Mouse (Mus musculus): ENCODE results near the gene Mxd1. TPM values are rescaled to one million over a fixed set of nuclear protein-coding genes. Genes with fewer than 3 reads are reported as not detected.

The Mxd1 gene
- polyA plus RNA-seq, 1 experiment, result 2.9 TPM

- Histone ChIP-seq H3K4me2 (ENCODE audit: low read depth) (peak overlapping the region; percentile 84), H3ac (ENCODE audit: control insufficient read depth, insufficient read length) (peak overlapping the region; percentile 11), H3K79me2 (ENCODE audit: control insufficient read depth, insufficient read depth) (no peaks in the 10 kb centered on the region), H3K36me3 (ENCODE audit: control insufficient read depth, insufficient read depth) (peaks cover 22% of the 10 kb centered on the region), H3K27me3 (ENCODE audit: control insufficient read depth, insufficient read depth, insufficient read length) (no peaks in the 10 kb centered on the region), H3K4me3 (peak overlapping the region; percentile 19)
- TF ChIP-seq TCF3 (IDR thresholded peaks at IDR 0.05; ENCODE audit: insufficient read length, low read depth) (no peak), POLR2AphosphoS2 (IDR thresholded peaks at IDR 0.05; ENCODE audit: insufficient read length, low read depth) (peak; percentile 80), POLR2A (IDR thresholded peaks at IDR 0.05; ENCODE audit: insufficient read length, low read depth) (peak; percentile 7), MAX (IDR thresholded peaks at IDR 0.05; ENCODE audit: low read depth) (no peak), CEBPB (IDR thresholded peaks at IDR 0.05; ENCODE audit: insufficient read depth, poor library complexity, severe bottlenecking) (no peak)
Measured at GRCm38 (mm10) chr6:86669240-86669727, 323 bp upstream of the Mxd1 start.

DNA sequence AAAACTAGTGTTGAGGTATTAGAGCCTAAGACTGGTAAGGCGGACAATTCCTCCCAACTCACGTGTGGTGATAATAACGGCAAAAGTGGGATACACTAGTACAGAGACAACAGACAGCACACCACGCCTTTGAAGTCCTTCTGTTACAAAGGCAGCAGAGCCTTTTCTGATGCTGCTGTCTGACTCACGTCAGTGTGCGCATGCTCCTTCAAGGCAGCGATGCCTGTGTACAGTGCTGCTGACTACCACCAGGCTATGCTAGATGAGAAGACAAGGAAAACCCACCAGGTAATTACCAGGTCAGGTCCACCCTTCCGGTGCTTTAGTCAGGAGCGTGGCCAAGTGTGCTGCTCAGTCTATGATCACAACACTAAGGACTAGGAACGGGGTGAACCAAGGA, 1.9 kb downstream of the Mxd1 start:
- H3K79me2 ChIP-seq (ENCODE audit: control insufficient read depth, insufficient read depth), result no peaks in the 10 kb centered on the region
- no peak overlapping the region for H3ac ChIP-seq (ENCODE audit: control insufficient read depth, insufficient read length)
- H3K27me3 ChIP-seq (ENCODE audit: control insufficient read depth, insufficient read depth, insufficient read length), result no peaks in the 10 kb centered on the region
- H3K4me2 ChIP-seq (ENCODE audit: low read depth), result peak overlapping the region; percentile 96
- no peak overlapping the region for H3K4me3 ChIP-seq
- TF ChIP-seq POLR2A (IDR thresholded peaks at IDR 0.05; ENCODE audit: insufficient read length, low read depth) (no peak), MYOG (IDR thresholded peaks at IDR 0.05; ENCODE audit: control insufficient read depth in 1 of 3, insufficient read depth in 1 of 3, insufficient read length in 2 of 3, low read depth in 2 of 3) (no peak), TCF12 (IDR thresholded peaks at IDR 0.05; ENCODE audit: insufficient read depth, poor library complexity, severe bottlenecking) (no peak), SRF (IDR thresholded peaks at IDR 0.05; ENCODE audit: control insufficient read depth, insufficient read length, low read depth) (no peak), REST (IDR thresholded peaks at IDR 0.05; ENCODE audit: insufficient read depth, insufficient read length) (no peak), MYOD1 (IDR thresholded peaks at IDR 0.05; ENCODE audit: control insufficient read depth in 1 of 3, insufficient read length in 2 of 3, low read depth in 2 of 3) (no peak), MAX (IDR thresholded peaks at IDR 0.05; ENCODE audit: low read depth) (no peak), TCF3 (IDR thresholded peaks at IDR 0.05; ENCODE audit: insufficient read length, low read depth) (no peak), CEBPB (IDR thresholded peaks at IDR 0.05; ENCODE audit: insufficient read depth, poor library complexity, severe bottlenecking) (no peak), POLR2AphosphoS2 (IDR thresholded peaks at IDR 0.05; ENCODE audit: insufficient read length, low read depth) (no peak), USF1 (IDR thresholded peaks at IDR 0.05; ENCODE audit: low read depth) (no peak), E2F4 (IDR thresholded peaks at IDR 0.05; ENCODE audit: insufficient read depth) (no peak)
- peaks cover 7% of the 10 kb centered on the region for H3K36me3 ChIP-seq (ENCODE audit: control insufficient read depth, insufficient read depth)

DNA sequence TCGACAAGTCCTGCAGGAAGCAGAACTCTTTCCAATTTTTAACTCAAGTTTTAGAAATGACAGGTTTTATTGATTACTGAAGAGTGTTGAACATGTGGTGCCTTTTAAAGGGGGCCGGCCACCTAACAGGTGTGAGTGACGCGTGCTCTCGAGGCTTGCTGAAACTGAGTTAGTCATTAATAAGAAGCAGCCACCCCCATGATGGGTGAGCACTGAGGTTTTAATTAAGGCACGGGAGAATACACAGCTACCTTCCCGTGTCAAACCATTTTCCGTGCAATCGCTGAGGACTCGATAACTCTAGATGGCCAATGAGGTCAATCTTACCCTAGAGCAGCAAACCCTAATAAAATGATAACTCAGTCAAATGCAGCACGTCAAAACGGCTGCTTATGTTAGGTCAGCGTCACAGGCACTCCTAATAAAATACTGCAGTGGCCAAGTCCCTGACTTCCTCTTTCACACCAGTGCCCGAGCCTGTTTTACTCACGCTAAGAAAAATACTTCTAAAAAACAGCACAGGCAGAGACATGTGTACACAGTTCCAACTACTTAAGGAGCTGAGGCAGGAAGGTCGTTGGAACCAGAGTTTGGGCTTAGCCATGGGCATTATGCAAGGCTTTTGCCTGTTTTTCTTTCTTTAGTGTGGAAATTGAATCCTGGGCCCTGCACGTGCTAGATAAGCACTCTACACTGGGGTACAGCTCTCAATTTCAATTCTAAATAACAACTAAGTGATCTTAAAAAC, 3.2 kb downstream of the Mxd1 start:
- no peak overlapping the region for H3K4me3 ChIP-seq
- peak overlapping the region; percentile 9 for H3K4me2 ChIP-seq (ENCODE audit: low read depth)
- TF ChIP-seq MYOD1 (IDR thresholded peaks at IDR 0.05; ENCODE audit: control insufficient read depth in 1 of 3, insufficient read length in 2 of 3, low read depth in 2 of 3) (no peak), POLR2AphosphoS2 (IDR thresholded peaks at IDR 0.05; ENCODE audit: insufficient read length, low read depth) (no peak), REST (IDR thresholded peaks at IDR 0.05; ENCODE audit: insufficient read depth, insufficient read length) (no peak)
- no peaks in the 10 kb centered on the region for H3K27me3 ChIP-seq (ENCODE audit: control insufficient read depth, insufficient read depth, insufficient read length)
- no peak overlapping the region for H3ac ChIP-seq (ENCODE audit: control insufficient read depth, insufficient read length)
- H3K36me3 ChIP-seq (ENCODE audit: control insufficient read depth, insufficient read depth), result no peaks in the 10 kb centered on the region
- H3K79me2 ChIP-seq (ENCODE audit: control insufficient read depth, insufficient read depth), result no peaks in the 10 kb centered on the region

DNA sequence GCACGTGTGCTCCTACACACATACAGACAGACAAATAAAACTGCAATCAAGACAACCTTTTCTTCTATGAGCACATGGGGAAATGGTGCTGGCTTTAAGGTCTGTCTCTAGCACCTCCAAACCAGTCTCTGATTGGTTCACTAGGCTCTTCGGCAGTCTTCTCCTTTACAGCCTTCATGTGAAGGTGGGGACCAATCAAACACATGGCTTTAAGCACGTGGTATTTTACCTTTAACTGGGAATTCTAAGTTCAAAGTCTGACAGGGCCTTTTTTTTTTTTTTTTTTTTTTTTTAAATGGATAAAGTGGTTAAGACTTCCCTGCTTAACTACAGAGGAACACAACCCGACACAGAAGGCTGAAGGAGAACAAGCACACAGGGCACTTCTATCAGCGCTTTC, 3.9 kb downstream of the Mxd1 start:
- Histone ChIP-seq H3ac (ENCODE audit: control insufficient read depth, insufficient read length) (no peak overlapping the region), H3K4me2 (ENCODE audit: low read depth) (no peak overlapping the region), H3K36me3 (ENCODE audit: control insufficient read depth, insufficient read depth) (no peaks in the 10 kb centered on the region), H3K27me3 (ENCODE audit: control insufficient read depth, insufficient read depth, insufficient read length) (no peaks in the 10 kb centered on the region), H3K79me2 (ENCODE audit: control insufficient read depth, insufficient read depth) (no peaks in the 10 kb centered on the region), H3K4me3 (no peak overlapping the region)
- no peak for TF ChIP-seq REST (IDR thresholded peaks at IDR 0.05; ENCODE audit: insufficient read depth, insufficient read length)
- no peak for TF ChIP-seq USF1 (IDR thresholded peaks at IDR 0.05; ENCODE audit: low read depth)
- TF ChIP-seq SRF (IDR thresholded peaks at IDR 0.05; ENCODE audit: control insufficient read depth, insufficient read length, low read depth), result no peak
- no peak for TF ChIP-seq TCF12 (IDR thresholded peaks at IDR 0.05; ENCODE audit: insufficient read depth, poor library complexity, severe bottlenecking)
- TF ChIP-seq MYOD1 (IDR thresholded peaks at IDR 0.05; ENCODE audit: control insufficient read depth in 1 of 3, insufficient read length in 2 of 3, low read depth in 2 of 3), result no peak
- no peak for TF ChIP-seq MYOG (IDR thresholded peaks at IDR 0.05; ENCODE audit: control insufficient read depth in 1 of 3, insufficient read depth in 1 of 3, insufficient read length in 2 of 3, low read depth in 2 of 3)
- no peak for TF ChIP-seq MAX (IDR thresholded peaks at IDR 0.05; ENCODE audit: low read depth)
- TF ChIP-seq POLR2A (IDR thresholded peaks at IDR 0.05; ENCODE audit: insufficient read length, low read depth), result no peak
- TF ChIP-seq E2F4 (IDR thresholded peaks at IDR 0.05; ENCODE audit: insufficient read depth), result no peak
- TF ChIP-seq CEBPB (IDR thresholded peaks at IDR 0.05; ENCODE audit: insufficient read depth, poor library complexity, severe bottlenecking), result no peak
- TF ChIP-seq POLR2AphosphoS2 (IDR thresholded peaks at IDR 0.05; ENCODE audit: insufficient read length, low read depth), result no peak
- no peak for TF ChIP-seq TCF3 (IDR thresholded peaks at IDR 0.05; ENCODE audit: insufficient read length, low read depth)
